Mouse (Mus musculus) myocyte (in vitro differentiated cells): ENCODE data around the gene Gfra4.

ENCODE experiments used
- CEBPB ChIP-seq: IDR thresholded peaks from 2 replicates; pipeline ENCODE4 v1.6.1; 2011; ENCODE audit warnings: mild to moderate bottlenecking, moderate library complexity; ENCODE audit not compliant: poor library complexity, insufficient read depth, severe bottlenecking
- E2F4 ChIP-seq: IDR thresholded peaks from one replicate; pipeline ENCODE4 v1.6.1; 2011; ENCODE audit warnings: mild to moderate bottlenecking, control low read depth, moderate library complexity; ENCODE audit not compliant: insufficient read depth
- MYOD1 ChIP-seq, 3 experiments: IDR thresholded peaks; one replicate each; pipeline ENCODE4 v1.6.1; 2011; ENCODE audit warnings: control low read depth in 2 of 3, low read depth in 2 of 3, mild to moderate bottlenecking in 2 of 3, moderate library complexity in 1 of 3; ENCODE audit not compliant: insufficient read length in 2 of 3, control insufficient read depth in 1 of 3
- MYOG ChIP-seq, 3 experiments: IDR thresholded peaks; one replicate each; pipeline ENCODE4 v1.6.1; 2011; ENCODE audit warnings: control low read depth in 2 of 3, low read depth in 2 of 3, mild to moderate bottlenecking in 2 of 3; ENCODE audit not compliant: insufficient read length in 2 of 3, control insufficient read depth in 1 of 3, insufficient read depth in 1 of 3
- POLR2A ChIP-seq: IDR thresholded peaks from one replicate; pipeline ENCODE4 v1.6.1; 2011; ENCODE audit warnings: low read depth, mild to moderate bottlenecking, control low read depth, moderate library complexity; ENCODE audit not compliant: insufficient read length
- POLR2AphosphoS2 ChIP-seq: IDR thresholded peaks from one replicate; pipeline ENCODE4 v1.6.1; 2011; ENCODE audit warnings: low read depth, control low read depth; ENCODE audit not compliant: insufficient read length
- REST ChIP-seq: IDR thresholded peaks from one replicate; pipeline ENCODE4 v1.6.1; 2011; ENCODE audit warnings: mild to moderate bottlenecking, control low read depth, moderate library complexity; ENCODE audit not compliant: insufficient read depth, insufficient read length
- SRF ChIP-seq: IDR thresholded peaks from one replicate; pipeline ENCODE4 v1.6.1; 2011; ENCODE audit warnings: low read depth; ENCODE audit not compliant: control insufficient read depth, insufficient read length
- TCF12 ChIP-seq: IDR thresholded peaks from one replicate; pipeline ENCODE4 v1.6.1; 2011; ENCODE audit warnings: mild to moderate bottlenecking, control low read depth; ENCODE audit not compliant: poor library complexity, insufficient read depth, severe bottlenecking
- USF1 ChIP-seq: IDR thresholded peaks from one replicate; pipeline ENCODE4 v1.6.1; 2011; ENCODE audit warnings: low read depth, mild to moderate bottlenecking, control low read depth, moderate library complexity

DNA sequence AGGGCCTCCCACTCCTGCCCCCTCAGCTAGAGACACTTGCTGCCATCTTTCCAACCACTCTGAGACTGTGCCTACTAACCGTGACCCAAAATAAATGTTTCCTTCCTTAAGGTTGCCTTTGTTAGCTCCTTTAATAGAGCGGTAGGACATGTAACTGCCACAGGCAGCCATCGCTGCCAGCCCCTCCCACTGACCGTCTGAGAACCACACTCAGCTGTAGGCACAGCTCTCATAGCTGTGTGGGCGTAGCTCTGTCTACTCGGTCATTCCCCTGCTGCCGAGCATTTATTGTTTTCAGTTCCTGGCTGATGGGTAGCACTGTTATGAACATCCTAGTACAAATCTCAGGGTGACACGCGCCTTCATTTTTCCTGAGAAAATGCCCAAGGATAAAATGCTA lies 23.5 kb upstream of the Gfra4 start:
- TF ChIP-seq USF1 (no peak), POLR2A (no peak), POLR2AphosphoS2 (no peak), MYOG (IDR thresholded peaks at IDR 0.05; ENCODE audit: control insufficient read depth in 1 of 3, insufficient read depth in 1 of 3, insufficient read length in 2 of 3, low read depth in 2 of 3) (no peak), CEBPB (no peak), SRF (no peak), MYOD1 (IDR thresholded peaks at IDR 0.05; ENCODE audit: control insufficient read depth in 1 of 3, insufficient read length in 2 of 3, low read depth in 2 of 3) (no peak), E2F4 (no peak), REST (no peak), TCF12 (no peak)
